Mouse (Mus musculus) ES-E14 (cell line): ENCODE data around the gene Mc3r. TPM values are rescaled to one million over a fixed set of nuclear protein-coding genes. Genes with fewer than 3 reads are reported as not detected.

ENCODE experiments used
- DNase-seq: peaks from one replicate; pipeline ENCODE4 v3.0.0-alpha.2; 2013; ENCODE audit warnings: low read depth, low spot score
- H3K27ac ChIP-seq: 2 replicates; pipeline ENCODE4 v1.5.1; 2012; ENCODE audit warnings: low read depth, mild to moderate bottlenecking, low read length, moderate library complexity, mixed read lengths; ENCODE audit not compliant: poor library complexity, insufficient read depth, severe bottlenecking
- H3K36me3 ChIP-seq: 2 replicates; pipeline ENCODE4 v1.6.1; 2012; ENCODE audit warnings: mild to moderate bottlenecking, low read length, moderate library complexity, mixed read lengths; ENCODE audit not compliant: control insufficient read depth, poor library complexity, insufficient read depth, severe bottlenecking
- H3K4me1 ChIP-seq, 2 experiments: fragments of 150-350 bp in 1 of 2; sonication (generic) in 1 of 2; 2 replicates each; pipeline ENCODE4 v1.6.1; 2012; ENCODE audit warnings: low read length in 2 of 2, mild to moderate bottlenecking in 1 of 2, mixed read lengths in 1 of 2; ENCODE audit not compliant: control insufficient read depth in 2 of 2, insufficient read depth in 2 of 2, poor library complexity in 1 of 2
- H3K4me3 ChIP-seq, 2 experiments: fragments of 150-350 bp in 1 of 2; sonication (generic) in 1 of 2; 2 replicates each; pipeline ENCODE4 v1.5.1; 2012; ENCODE audit warnings: low read length in 2 of 2, low read depth in 1 of 2, mild to moderate bottlenecking in 1 of 2, mixed read lengths in 1 of 2; ENCODE audit not compliant: insufficient read depth in 1 of 2, poor library complexity in 1 of 2, severe bottlenecking in 1 of 2
- H3K9ac ChIP-seq: 2 replicates; pipeline ENCODE4 v1.6.1; 2012; ENCODE audit warnings: low read depth, mild to moderate bottlenecking, low read length, mixed read lengths; ENCODE audit not compliant: poor library complexity, insufficient read depth, severe bottlenecking
- H3K9me3 ChIP-seq: fragments of 150-350 bp; sonication (generic); 2 replicates; pipeline ENCODE4 v1.6.1; 2012; ENCODE audit warnings: low read depth, mild to moderate bottlenecking, low read length; ENCODE audit not compliant: control insufficient read depth, insufficient read depth
- CHD2 ChIP-seq: IDR thresholded peaks from 2 replicates; pipeline ENCODE4 v1.6.1; 2014; ENCODE audit warnings: mild to moderate bottlenecking, low read depth, low read length, inconsistent platforms
- HCFC1 ChIP-seq: IDR thresholded peaks from 2 replicates; pipeline ENCODE4 v1.6.1; 2012; ENCODE audit warnings: low read length, inconsistent platforms, borderline replicate concordance; ENCODE audit not compliant: insufficient read depth
- MAFK ChIP-seq: IDR thresholded peaks from 2 replicates; pipeline ENCODE4 v1.6.1; 2014; ENCODE audit warnings: mild to moderate bottlenecking, low read depth, low read length, inconsistent platforms; ENCODE audit not compliant: insufficient read depth
- ZC3H11A ChIP-seq: IDR thresholded peaks from 2 replicates; pipeline ENCODE4 v1.6.1; 2012; ENCODE audit warnings: low read depth, mild to moderate bottlenecking, inconsistent platforms, low read length, borderline replicate concordance
- ZNF384 ChIP-seq: IDR thresholded peaks from 2 replicates; pipeline ENCODE4 v1.6.1; 2012; ENCODE audit warnings: low read depth, low read length, inconsistent platforms
- in situ Hi-C, 2 experiments: fragments of 600-800 bp; cut with MboI; formaldehyde crosslinking; loops; one replicate each; pipeline ENCODE4 v1.15.1; 2025; ENCODE audit warnings: low sequenced_read_pairs in 2 of 2, inconsistent platforms in 1 of 2; ENCODE audit not compliant: unreplicated experiment in 2 of 2
- total RNA-seq: library from RNA; depleted of rRNA; stranded (reverse); fragments of 300-350 nt; gene quantifications from 2 replicates; pipeline ENCODE4 v1.2.3, GENCODE M21; 2012

Gene Mc3r
- total RNA-seq, 1 experiment, result not detected

- Histone ChIP-seq H3K36me3 (no peaks in the 10 kb centered on the region), H3K9ac (no peak overlapping the region), H3K4me1 (peaks cover 4 to 22% of the 10 kb centered on the region in 2 experiments; a peak in 3 of 4 replicates), H3K9me3 (no peaks in the 10 kb centered on the region), H3K27ac (no peak overlapping the region), H3K4me3 (no peak overlapping the region)
- no peak for DNase-seq
- in situ Hi-C loops, result no loop called here
- TF ChIP-seq CHD2, result no peak
- TF ChIP-seq HCFC1, result no peak
- TF ChIP-seq ZNF384, result no peak
- TF ChIP-seq MAFK, result no peak
- TF ChIP-seq ZC3H11A, result no peak
Measured at GRCm38 (mm10) chr2:172288965-172289364, 40.7 kb downstream of the Mc3r start.

- Histone ChIP-seq H3K9me3 (no peaks in the 10 kb centered on the region), H3K27ac (no peak overlapping the region), H3K9ac (no peak overlapping the region), H3K36me3 (no peaks in the 10 kb centered on the region), H3K4me1 (peaks cover 4 to 22% of the 10 kb centered on the region in 2 experiments; a peak in 3 of 4 replicates), H3K4me3 (no peak overlapping the region)
- in situ Hi-C loops, result no loop called here
- TF ChIP-seq CHD2, result no peak
- TF ChIP-seq MAFK, result no peak
- TF ChIP-seq ZC3H11A, result no peak
- TF ChIP-seq ZNF384, result no peak
- TF ChIP-seq HCFC1, result no peak
- DNase-seq, result no peak
Measured at GRCm38 (mm10) chr2:172289632-172290031, 41.3 kb downstream of the Mc3r start.

GRCm38 (mm10) chr2:172290474-172290873 is 42.2 kb downstream of the Mc3r start:
- Histone ChIP-seq H3K9ac (no peak overlapping the region), H3K27ac (no peak overlapping the region), H3K9me3 (no peaks in the 10 kb centered on the region), H3K36me3 (no peaks in the 10 kb centered on the region), H3K4me3 (no peak overlapping the region), H3K4me1 (peaks cover 4 to 22% of the 10 kb centered on the region in 2 experiments; a peak in 3 of 4 replicates)
- TF ChIP-seq ZNF384 (no peak), CHD2 (no peak), HCFC1 (no peak), MAFK (no peak), ZC3H11A (no peak)
- no peak for DNase-seq
- in situ Hi-C loops, result no loop called here

GRCm38 (mm10) chr2:172291025-172291424 is 42.7 kb downstream of the Mc3r start:
- Histone ChIP-seq H3K9ac (no peak overlapping the region), H3K27ac (no peak overlapping the region), H3K4me1 (peaks cover 4 to 22% of the 10 kb centered on the region in 2 experiments; a peak in 3 of 4 replicates), H3K36me3 (no peaks in the 10 kb centered on the region), H3K4me3 (no peak overlapping the region), H3K9me3 (no peaks in the 10 kb centered on the region)
- DNase-seq, result no peak
- TF ChIP-seq ZNF384 (no peak), CHD2 (no peak), HCFC1 (no peak), MAFK (no peak), ZC3H11A (no peak)
- in situ Hi-C loops, result no loop called here

- in situ Hi-C loops, result no loop called here
Measured at GRCm38 (mm10) chr2:172291755-172292524, 43.6 kb downstream of the Mc3r start.

More at GRCm38 (mm10) chr2:172291755-172292524, 43.6 kb downstream of the Mc3r start:
- Histone ChIP-seq H3K9me3 (no peaks in the 10 kb centered on the region), H3K4me3 (peak overlapping the region in 1 of 2 experiments; percentile 48; a peak in 2 of 4 replicates), H3K36me3 (no peaks in the 10 kb centered on the region), H3K4me1 (peaks cover 4 to 22% of the 10 kb centered on the region in 2 experiments; a peak in 3 of 4 replicates), H3K9ac (no peak overlapping the region), H3K27ac (no peak overlapping the region)
- TF ChIP-seq CHD2 (no peak), HCFC1 (no peak), MAFK (no peak), ZC3H11A (no peak), ZNF384 (no peak)
- DNase-seq, result no peak
